Mouse (Mus musculus): Measurements from ENCODE around the gene Abca1. TPM values are rescaled to one million over a fixed set of nuclear protein-coding genes. Genes with fewer than 3 reads are reported as not detected.

The Abca1 gene
- polyA plus RNA-seq, 1 experiment from 2014 or later, result 19.0 TPM

GRCm38 (mm10) chr4:53081851-53082250, 77.8 kb downstream of the Abca1 start:
- WGBS (ENCODE audit: insufficient replicate concordance), result 61% methylated on average over 11 of the region's 11 CpGs
- H3K9ac ChIP-seq (ENCODE audit: low read depth, low read length), result no peak overlapping the region
- H3K36me3 ChIP-seq (ENCODE audit: control insufficient read depth, insufficient read depth), result peaks cover 6% of the 10 kb centered on the region
- H3K27me3 ChIP-seq (ENCODE audit: control insufficient read depth, insufficient read depth, low read depth, low read length), result no peaks in the 10 kb centered on the region
- no peak overlapping the region for H3K4me3 ChIP-seq (ENCODE audit: low read depth, low read length)
- no peak overlapping the region for H3K27ac ChIP-seq (ENCODE audit: low read length)
- H3K9me3 ChIP-seq (replicated peaks; ENCODE audit: control insufficient read depth, low read length), result no peaks in the 10 kb centered on the region
- no peaks in the 10 kb centered on the region for H3K4me1 ChIP-seq (ENCODE audit: control insufficient read depth, low read depth, low read length)
- H3K4me2 ChIP-seq (ENCODE audit: low read depth, low read length), result no peak overlapping the region
- no peak for ATAC-seq (ENCODE audit: low read depth)

DNA sequence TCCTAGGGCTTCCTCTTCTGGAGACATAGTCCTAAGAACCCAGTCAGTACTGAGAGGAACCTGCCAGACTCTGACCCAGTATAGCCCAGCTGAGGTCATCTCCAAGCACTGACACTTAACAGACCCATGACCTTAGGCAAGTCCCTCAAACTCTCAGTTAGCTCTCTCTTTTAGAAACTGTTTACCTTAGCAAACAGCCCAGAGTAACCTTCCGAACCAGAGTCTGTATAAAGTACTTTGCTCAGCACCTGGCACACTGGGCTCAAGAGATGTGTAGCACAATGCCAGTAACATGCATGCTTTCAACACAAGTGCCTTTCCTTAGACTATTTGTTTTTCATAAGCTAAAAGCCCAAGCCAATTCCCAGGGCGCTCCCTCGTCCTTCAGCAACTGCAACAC, 79.4 kb downstream of the Abca1 start:
- H3K36me3 ChIP-seq (ENCODE audit: control insufficient read depth, insufficient read depth), result peaks cover 15% of the 10 kb centered on the region
- H3K9me3 ChIP-seq (replicated peaks; ENCODE audit: control insufficient read depth, low read length), result no peaks in the 10 kb centered on the region
- H3K4me2 ChIP-seq (ENCODE audit: low read depth, low read length), result no peak overlapping the region
- no peaks in the 10 kb centered on the region for H3K4me1 ChIP-seq (ENCODE audit: control insufficient read depth, low read depth, low read length)
- H3K9ac ChIP-seq (ENCODE audit: low read depth, low read length), result no peak overlapping the region
- H3K27ac ChIP-seq (ENCODE audit: low read length), result no peak overlapping the region
- H3K27me3 ChIP-seq (ENCODE audit: control insufficient read depth, insufficient read depth, low read depth, low read length), result no peaks in the 10 kb centered on the region
- 63% methylated on average over 3 of the region's 3 CpGs for WGBS (ENCODE audit: insufficient replicate concordance)
- 0 out of 2 replicates have a peak, but pooled peaks have one; percentile 30 for ATAC-seq (ENCODE audit: low read depth)
- no peak overlapping the region for H3K4me3 ChIP-seq (ENCODE audit: low read depth, low read length)

GRCm38 (mm10) chr4:53078793-53079310, 80.8 kb downstream of the Abca1 start:
- no peak for ATAC-seq (ENCODE audit: low read depth)

DNA sequence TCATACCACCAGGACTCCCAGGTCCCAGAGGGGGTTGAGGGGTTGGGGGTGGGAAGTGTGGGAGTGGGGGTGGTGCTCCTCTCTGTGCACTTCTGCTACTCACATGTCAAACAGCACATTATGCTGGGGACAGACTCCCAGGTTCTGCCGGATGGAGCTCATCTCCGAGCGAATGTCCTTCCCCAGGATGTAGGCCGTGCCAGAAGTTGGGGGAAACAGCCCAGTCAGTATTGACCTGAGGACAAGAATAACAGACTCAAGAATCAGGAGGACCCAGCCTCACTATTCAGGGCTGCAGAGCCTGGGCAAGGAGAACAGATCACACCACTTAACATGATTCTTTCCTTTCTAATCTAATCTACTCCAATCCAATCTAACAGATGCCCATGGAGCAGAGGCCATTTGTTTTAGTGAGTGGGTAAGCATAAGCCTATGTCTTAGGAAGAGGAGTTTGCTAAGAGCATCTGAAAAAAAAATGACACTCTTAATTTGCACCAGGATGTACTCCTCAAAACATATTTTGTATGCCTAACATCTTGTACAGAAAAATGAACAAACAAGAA, 82.8 kb downstream of the Abca1 start:
- H3K4me2 ChIP-seq (ENCODE audit: low read depth, low read length), result no peak overlapping the region
- no peaks in the 10 kb centered on the region for H3K27me3 ChIP-seq (ENCODE audit: control insufficient read depth, insufficient read depth, low read depth, low read length)
- no peak overlapping the region for H3K27ac ChIP-seq (ENCODE audit: low read length)
- no peak overlapping the region for H3K9ac ChIP-seq (ENCODE audit: low read depth, low read length)
- no peaks in the 10 kb centered on the region for H3K9me3 ChIP-seq (replicated peaks; ENCODE audit: control insufficient read depth, low read length)
- ATAC-seq (ENCODE audit: low read depth), result no peak
- H3K36me3 ChIP-seq (ENCODE audit: control insufficient read depth, insufficient read depth), result peaks cover 18% of the 10 kb centered on the region
- H3K4me1 ChIP-seq (ENCODE audit: control insufficient read depth, low read depth, low read length), result peaks cover 3% of the 10 kb centered on the region
- WGBS (ENCODE audit: insufficient replicate concordance), result 79% methylated on average over 4 of the region's 4 CpGs
- H3K4me3 ChIP-seq (ENCODE audit: low read depth, low read length), result no peak overlapping the region

More at GRCm38 (mm10) chr4:53078793-53079310, 80.8 kb downstream of the Abca1 start:
- 55% methylated on average over 2 of the region's 2 CpGs for WGBS (ENCODE audit: insufficient replicate concordance)
- Histone ChIP-seq H3K27me3 (ENCODE audit: control insufficient read depth, insufficient read depth, low read depth, low read length) (no peaks in the 10 kb centered on the region), H3K9ac (ENCODE audit: low read depth, low read length) (no peak overlapping the region), H3K27ac (ENCODE audit: low read length) (no peak overlapping the region), H3K36me3 (ENCODE audit: control insufficient read depth, insufficient read depth) (peaks cover 18% of the 10 kb centered on the region), H3K4me2 (ENCODE audit: low read depth, low read length) (no peak overlapping the region), H3K4me1 (ENCODE audit: control insufficient read depth, low read depth, low read length) (peaks cover 3% of the 10 kb centered on the region), H3K9me3 (replicated peaks; ENCODE audit: control insufficient read depth, low read length) (no peaks in the 10 kb centered on the region), H3K4me3 (ENCODE audit: low read depth, low read length) (no peak overlapping the region)

- 64% methylated on average over 7 of the region's 7 CpGs for WGBS (ENCODE audit: insufficient replicate concordance)
- no peaks in the 10 kb centered on the region for H3K27me3 ChIP-seq (ENCODE audit: control insufficient read depth, insufficient read depth, low read depth, low read length)
- H3K4me2 ChIP-seq (ENCODE audit: low read depth, low read length), result no peak overlapping the region
- no peaks in the 10 kb centered on the region for H3K9me3 ChIP-seq (replicated peaks; ENCODE audit: control insufficient read depth, low read length)
- H3K4me1 ChIP-seq (ENCODE audit: control insufficient read depth, low read depth, low read length), result peaks cover 3% of the 10 kb centered on the region
- H3K9ac ChIP-seq (ENCODE audit: low read depth, low read length), result no peak overlapping the region
- H3K27ac ChIP-seq (ENCODE audit: low read length), result no peak overlapping the region
- H3K4me3 ChIP-seq (ENCODE audit: low read depth, low read length), result no peak overlapping the region
- ATAC-seq (ENCODE audit: low read depth), result peak; percentile 47
- peaks cover 18% of the 10 kb centered on the region for H3K36me3 ChIP-seq (ENCODE audit: control insufficient read depth, insufficient read depth)
Observed at GRCm38 (mm10) chr4:53073025-53073424, 86.7 kb downstream of the Abca1 start.

GRCm38 (mm10) chr4:53062301-53063008, 97.2 kb downstream of the Abca1 start:
- ATAC-seq (ENCODE audit: low read depth), result no peak
- Histone ChIP-seq H3K4me3 (ENCODE audit: low read depth, low read length) (no peak overlapping the region), H3K4me1 (ENCODE audit: control insufficient read depth, low read depth, low read length) (no peaks in the 10 kb centered on the region), H3K36me3 (ENCODE audit: control insufficient read depth, insufficient read depth) (peaks cover 28% of the 10 kb centered on the region), H3K27ac (ENCODE audit: low read length) (no peak overlapping the region), H3K27me3 (ENCODE audit: control insufficient read depth, insufficient read depth, low read depth, low read length) (no peaks in the 10 kb centered on the region), H3K9ac (ENCODE audit: low read depth, low read length) (no peak overlapping the region), H3K4me2 (ENCODE audit: low read depth, low read length) (no peak overlapping the region), H3K9me3 (replicated peaks; ENCODE audit: control insufficient read depth, low read length) (no peaks in the 10 kb centered on the region)
- WGBS (ENCODE audit: insufficient replicate concordance), result 54% methylated on average over 7 of the region's 7 CpGs

DNA sequence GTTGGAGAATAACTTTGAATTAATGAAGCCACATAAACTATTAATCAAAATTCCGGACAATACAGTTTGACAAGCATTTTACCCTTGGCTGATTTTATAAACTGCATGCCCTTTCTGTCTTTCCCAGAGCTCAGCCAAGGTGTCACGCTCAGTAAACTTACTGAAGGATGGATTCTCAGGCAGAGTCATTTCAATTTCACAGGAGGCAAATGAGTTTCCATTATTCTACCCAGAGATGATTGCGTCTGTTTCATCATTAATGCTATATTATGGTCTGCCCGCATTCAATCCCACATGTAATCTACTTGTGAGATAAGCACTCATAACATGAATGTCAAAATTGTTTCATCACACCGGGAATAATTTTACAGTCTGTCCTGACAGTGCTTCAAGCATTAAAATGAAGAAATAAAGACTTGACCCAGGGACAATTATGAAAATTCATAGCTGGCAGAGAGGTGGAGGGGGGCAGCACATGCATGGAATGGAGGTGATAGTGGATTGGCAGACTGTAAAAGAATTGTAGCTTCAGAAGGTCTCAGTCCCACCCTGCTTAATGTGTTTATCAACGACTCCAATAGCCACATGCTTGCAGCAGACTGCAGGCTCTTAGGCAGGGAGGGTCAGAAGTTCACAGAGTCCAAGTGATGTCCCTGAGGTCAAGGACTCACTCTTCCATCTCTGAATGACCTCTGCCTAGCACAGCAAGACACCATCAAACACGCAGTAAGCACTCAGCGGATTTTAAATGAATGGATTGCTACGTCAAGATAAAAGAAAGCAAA, 113.3 kb downstream of the Abca1 start:
- H3K27ac ChIP-seq (ENCODE audit: low read length), result no peak overlapping the region
- no peaks in the 10 kb centered on the region for H3K4me1 ChIP-seq (ENCODE audit: control insufficient read depth, low read depth, low read length)
- H3K36me3 ChIP-seq (ENCODE audit: control insufficient read depth, insufficient read depth), result no peaks in the 10 kb centered on the region; the same call in none of the 2 replicates
- no peak overlapping the region for H3K9ac ChIP-seq (ENCODE audit: low read depth, low read length)
- H3K9me3 ChIP-seq (replicated peaks; ENCODE audit: control insufficient read depth, low read length), result no peaks in the 10 kb centered on the region
- WGBS (ENCODE audit: insufficient replicate concordance), result 61% methylated on average over 9 of the region's 9 CpGs
- H3K4me2 ChIP-seq (ENCODE audit: low read depth, low read length), result no peak overlapping the region
- H3K4me3 ChIP-seq (ENCODE audit: low read depth, low read length), result no peak overlapping the region
- no peak for ATAC-seq (ENCODE audit: low read depth)
- H3K27me3 ChIP-seq (ENCODE audit: control insufficient read depth, insufficient read depth, low read depth, low read length), result no peaks in the 10 kb centered on the region

- WGBS (ENCODE audit: insufficient replicate concordance), result 67% methylated on average over 7 of the region's 7 CpGs
- H3K27ac ChIP-seq (ENCODE audit: low read length), result no peak overlapping the region
- H3K27me3 ChIP-seq (ENCODE audit: control insufficient read depth, insufficient read depth, low read depth, low read length), result no peaks in the 10 kb centered on the region
- no peak for ATAC-seq (ENCODE audit: low read depth)
- H3K4me2 ChIP-seq (ENCODE audit: low read depth, low read length), result no peak overlapping the region
- no peaks in the 10 kb centered on the region for H3K9me3 ChIP-seq (replicated peaks; ENCODE audit: control insufficient read depth, low read length)
- H3K9ac ChIP-seq (ENCODE audit: low read depth, low read length), result no peak overlapping the region
- no peak overlapping the region for H3K4me3 ChIP-seq (ENCODE audit: low read depth, low read length)
- H3K4me1 ChIP-seq (ENCODE audit: control insufficient read depth, low read depth, low read length), result no peaks in the 10 kb centered on the region
- no peaks in the 10 kb centered on the region; the same call in none of the 2 replicates for H3K36me3 ChIP-seq (ENCODE audit: control insufficient read depth, insufficient read depth)
Observed at GRCm38 (mm10) chr4:53045807-53046206, 113.9 kb downstream of the Abca1 start.
